Mouse (Mus musculus): ENCODE data around the gene Dnajc13. TPM values are rescaled to one million over a fixed set of nuclear protein-coding genes. Genes with fewer than 3 reads are reported as not detected.

The Dnajc13 gene
- polyA plus RNA-seq, 1 experiment from 2014 or later = 17.5 TPM

DNA sequence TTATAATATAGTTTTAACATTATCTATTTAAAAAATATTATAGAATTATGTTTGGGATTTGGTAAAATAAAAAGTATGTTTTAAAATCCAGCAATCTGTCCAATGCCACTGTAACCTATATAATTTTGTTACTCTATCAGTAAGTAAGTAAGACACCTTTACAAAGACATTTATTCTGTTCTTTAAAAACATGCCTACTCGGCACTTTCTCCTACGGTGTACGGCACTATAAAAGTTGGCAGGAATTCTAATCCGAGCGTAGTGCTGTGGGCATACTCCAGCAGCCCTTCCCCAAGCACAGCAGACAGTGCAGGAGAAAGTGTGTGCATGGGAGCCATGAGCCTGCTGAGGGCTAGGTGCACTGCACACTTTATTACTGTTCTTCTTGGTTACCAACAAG is 75.7 kb downstream of the Dnajc13 start:
- H3K9me3 ChIP-seq (replicated peaks; ENCODE audit: control insufficient read depth, low read length) = no peaks in the 10 kb centered on the region
- no peak overlapping the region for H3K9ac ChIP-seq (ENCODE audit: low read length)
- WGBS = 92% methylated on average over 5 of the region's 5 CpGs
- H3K4me3 ChIP-seq (ENCODE audit: low read depth, low read length) = no peak overlapping the region
- DNase-seq (ENCODE audit: low spot score) (no peak), ATAC-seq (no peak)
- H3K4me1 ChIP-seq (ENCODE audit: control insufficient read depth, insufficient read depth, low read length) = no peaks in the 10 kb centered on the region
- H3K27ac ChIP-seq (ENCODE audit: low read depth, low read length) = no peak overlapping the region
- no peaks in the 10 kb centered on the region for H3K27me3 ChIP-seq (replicated peaks; ENCODE audit: control insufficient read depth, insufficient read depth, low read length)
- peaks cover 63% of the 10 kb centered on the region for H3K36me3 ChIP-seq (ENCODE audit: control insufficient read depth, insufficient read depth, low read length)
- H3K4me2 ChIP-seq (ENCODE audit: low read length) = no peak overlapping the region

DNA sequence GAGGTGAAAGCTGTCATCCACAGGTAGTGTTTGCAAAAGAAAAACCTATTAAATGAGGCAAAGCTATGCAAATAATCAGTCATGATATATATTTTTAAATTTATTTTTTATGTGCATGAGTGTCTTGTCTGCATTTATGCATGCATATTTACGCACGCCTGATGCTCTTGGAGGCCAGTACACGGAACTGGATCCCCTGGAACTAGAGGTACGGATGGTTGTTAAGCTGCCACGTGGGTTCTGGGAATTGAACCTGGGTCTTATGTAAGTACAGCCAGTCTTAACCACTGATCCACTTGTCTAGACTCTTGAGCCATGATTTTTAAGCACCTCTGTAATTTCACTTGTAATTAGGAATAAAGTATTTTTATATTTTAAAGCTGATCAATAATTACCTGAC is 79.5 kb downstream of the Dnajc13 start:
- Histone ChIP-seq H3K4me1 (ENCODE audit: control insufficient read depth, insufficient read depth, low read length) (no peaks in the 10 kb centered on the region), H3K9ac (ENCODE audit: low read length) (no peak overlapping the region), H3K4me2 (ENCODE audit: low read length) (no peak overlapping the region), H3K4me3 (ENCODE audit: low read depth, low read length) (no peak overlapping the region), H3K27ac (ENCODE audit: low read depth, low read length) (no peak overlapping the region), H3K27me3 (replicated peaks; ENCODE audit: control insufficient read depth, insufficient read depth, low read length) (no peaks in the 10 kb centered on the region), H3K9me3 (replicated peaks; ENCODE audit: control insufficient read depth, low read length) (no peaks in the 10 kb centered on the region), H3K36me3 (ENCODE audit: control insufficient read depth, insufficient read depth, low read length) (peaks cover 64% of the 10 kb centered on the region)
- no peak for ATAC-seq
- WGBS = 94% methylated on average over 5 of the region's 5 CpGs
- no peak for DNase-seq (ENCODE audit: low spot score)

DNA sequence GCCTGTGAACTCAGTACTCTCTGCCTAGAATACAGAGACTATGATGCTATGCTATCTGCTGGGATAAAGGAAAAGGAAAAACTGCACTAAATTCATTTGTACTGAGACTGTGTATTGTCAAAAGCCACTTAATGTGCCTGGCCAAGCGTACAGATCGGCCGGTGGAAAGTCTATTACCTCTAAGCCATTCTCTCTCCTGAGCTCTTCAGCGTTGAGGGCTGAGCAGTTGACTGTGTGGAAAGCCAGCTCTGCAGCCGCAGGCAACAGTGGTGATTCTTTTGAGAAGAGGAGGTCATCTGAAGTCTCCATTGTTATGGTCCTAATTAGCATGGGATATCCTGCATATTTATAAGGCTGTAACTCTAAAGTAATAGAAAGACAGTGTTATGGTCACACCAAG is 80.4 kb downstream of the Dnajc13 start:
- WGBS = 31% methylated on average over 5 of the region's 5 CpGs
- peaks cover 65% of the 10 kb centered on the region for H3K36me3 ChIP-seq (ENCODE audit: control insufficient read depth, insufficient read depth, low read length)
- ATAC-seq (no peak), DNase-seq (ENCODE audit: low spot score) (no peak)
- H3K9me3 ChIP-seq (replicated peaks; ENCODE audit: control insufficient read depth, low read length) = no peaks in the 10 kb centered on the region
- H3K27ac ChIP-seq (ENCODE audit: low read depth, low read length) = no peak overlapping the region
- no peaks in the 10 kb centered on the region for H3K4me1 ChIP-seq (ENCODE audit: control insufficient read depth, insufficient read depth, low read length)
- H3K27me3 ChIP-seq (replicated peaks; ENCODE audit: control insufficient read depth, insufficient read depth, low read length) = no peaks in the 10 kb centered on the region
- no peak overlapping the region for H3K4me3 ChIP-seq (ENCODE audit: low read depth, low read length)
- H3K9ac ChIP-seq (ENCODE audit: low read length) = no peak overlapping the region
- H3K4me2 ChIP-seq (ENCODE audit: low read length) = no peak overlapping the region

DNA sequence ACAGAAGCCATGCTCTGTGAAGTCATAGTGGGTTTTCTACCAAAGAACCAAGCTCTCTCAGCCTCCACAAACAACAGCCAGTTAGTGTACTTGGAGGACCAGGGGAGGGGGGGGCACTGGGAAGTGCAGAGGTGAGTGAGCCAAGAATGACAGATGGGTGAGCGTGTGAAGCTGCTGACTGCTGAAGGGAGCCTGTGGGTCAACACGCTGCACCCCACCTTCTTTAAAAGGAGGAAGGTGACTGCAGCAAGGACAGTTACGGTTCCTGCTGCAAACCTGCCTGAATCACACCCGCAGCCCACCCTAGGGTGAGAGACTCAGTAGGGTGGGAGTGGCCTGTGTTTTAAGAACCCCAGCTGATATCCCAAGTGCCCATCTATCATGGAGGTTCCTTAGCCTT is 81.1 kb downstream of the Dnajc13 start:
- H3K27me3 ChIP-seq (replicated peaks; ENCODE audit: control insufficient read depth, insufficient read depth, low read length) = no peaks in the 10 kb centered on the region
- no peak overlapping the region for H3K4me3 ChIP-seq (ENCODE audit: low read depth, low read length)
- no peak overlapping the region for H3K4me2 ChIP-seq (ENCODE audit: low read length)
- H3K9ac ChIP-seq (ENCODE audit: low read length) = no peak overlapping the region
- H3K9me3 ChIP-seq (replicated peaks; ENCODE audit: control insufficient read depth, low read length) = no peaks in the 10 kb centered on the region
- peaks cover 68% of the 10 kb centered on the region for H3K36me3 ChIP-seq (ENCODE audit: control insufficient read depth, insufficient read depth, low read length)
- H3K27ac ChIP-seq (ENCODE audit: low read depth, low read length) = no peak overlapping the region
- no peaks in the 10 kb centered on the region for H3K4me1 ChIP-seq (ENCODE audit: control insufficient read depth, insufficient read depth, low read length)
- no peak for ATAC-seq
- DNase-seq (ENCODE audit: low spot score) = no peak
- WGBS = 86% methylated on average over 4 of the region's 4 CpGs

- no peaks in the 10 kb centered on the region for H3K27me3 ChIP-seq (replicated peaks; ENCODE audit: control insufficient read depth, insufficient read depth, low read length)
- no peaks in the 10 kb centered on the region for H3K4me1 ChIP-seq (ENCODE audit: control insufficient read depth, insufficient read depth, low read length)
- H3K36me3 ChIP-seq (ENCODE audit: control insufficient read depth, insufficient read depth, low read length) = peaks cover 80% of the 10 kb centered on the region
- DNase-seq (ENCODE audit: low spot score) = no peak
- ATAC-seq = no peak
- no peaks in the 10 kb centered on the region for H3K9me3 ChIP-seq (replicated peaks; ENCODE audit: control insufficient read depth, low read length)
- no peak overlapping the region for H3K4me2 ChIP-seq (ENCODE audit: low read length)
- H3K9ac ChIP-seq (ENCODE audit: low read length) = no peak overlapping the region
- H3K27ac ChIP-seq (ENCODE audit: low read depth, low read length) = no peak overlapping the region
- WGBS = 96% methylated on average over 6 of the region's 6 CpGs
- H3K4me3 ChIP-seq (ENCODE audit: low read depth, low read length) = no peak overlapping the region
Observed at GRCm38 (mm10) chr9:104180046-104180445, 82.7 kb downstream of the Dnajc13 start.

- DNase-seq (ENCODE audit: low spot score) (no peak), ATAC-seq (no peak)
- Histone ChIP-seq H3K36me3 (ENCODE audit: control insufficient read depth, insufficient read depth, low read length) (peaks cover 76% of the 10 kb centered on the region), H3K4me3 (ENCODE audit: low read depth, low read length) (no peak overlapping the region), H3K9me3 (replicated peaks; ENCODE audit: control insufficient read depth, low read length) (no peaks in the 10 kb centered on the region), H3K4me2 (ENCODE audit: low read length) (no peak overlapping the region), H3K27me3 (replicated peaks; ENCODE audit: control insufficient read depth, insufficient read depth, low read length) (no peaks in the 10 kb centered on the region), H3K4me1 (ENCODE audit: control insufficient read depth, insufficient read depth, low read length) (no peaks in the 10 kb centered on the region), H3K27ac (ENCODE audit: low read depth, low read length) (no peak overlapping the region), H3K9ac (ENCODE audit: low read length) (no peak overlapping the region)
- WGBS = 95% methylated on average over 6 of the region's 6 CpGs
Observed at GRCm38 (mm10) chr9:104172342-104172741, 90.4 kb downstream of the Dnajc13 start.

DNA sequence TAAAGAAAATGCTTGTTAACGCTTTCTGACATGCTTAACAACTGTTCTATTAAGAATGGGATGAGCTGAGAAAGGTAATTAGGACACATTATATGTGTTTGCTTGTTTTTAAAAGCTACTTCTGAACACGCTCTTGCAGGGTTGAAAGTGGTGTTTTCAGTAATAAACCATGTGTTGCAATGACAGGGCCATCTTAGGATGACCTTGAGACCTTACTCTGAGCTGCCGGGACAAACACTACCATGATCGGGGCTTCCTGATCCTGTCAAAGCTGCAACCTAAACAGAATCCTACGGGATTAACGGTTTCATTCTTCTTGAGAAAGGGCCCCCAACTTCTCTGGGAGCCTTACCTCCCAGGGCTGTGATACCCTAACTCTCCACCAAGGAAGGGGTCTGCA is 91.1 kb downstream of the Dnajc13 start:
- no peak for DNase-seq (ENCODE audit: low spot score)
- H3K36me3 ChIP-seq (ENCODE audit: control insufficient read depth, insufficient read depth, low read length) = peaks cover 76% of the 10 kb centered on the region

DNA sequence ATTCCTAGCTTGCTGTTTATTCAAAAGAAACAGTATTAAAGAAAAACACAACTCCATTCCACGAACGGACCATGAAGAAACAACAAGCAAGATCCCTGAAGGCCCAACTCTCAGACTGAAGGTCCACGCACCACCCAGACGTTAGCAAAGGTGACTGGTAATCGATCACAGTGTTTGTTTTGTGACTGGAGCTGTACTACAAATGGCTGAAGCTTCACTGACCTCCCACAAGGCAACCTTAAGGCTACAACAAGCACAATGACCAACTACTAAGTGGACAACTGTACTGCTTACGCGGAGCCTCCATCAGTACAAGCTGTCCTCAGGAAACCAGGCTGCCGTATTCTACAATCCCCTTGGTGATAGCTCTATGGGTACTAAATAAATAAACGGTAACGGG is 92.7 kb downstream of the Dnajc13 start:
- ATAC-seq = no peak
- Histone ChIP-seq H3K9me3 (replicated peaks; ENCODE audit: control insufficient read depth, low read length) (no peaks in the 10 kb centered on the region), H3K4me1 (ENCODE audit: control insufficient read depth, insufficient read depth, low read length) (no peaks in the 10 kb centered on the region), H3K4me3 (ENCODE audit: low read depth, low read length) (no peak overlapping the region), H3K27me3 (replicated peaks; ENCODE audit: control insufficient read depth, insufficient read depth, low read length) (no peaks in the 10 kb centered on the region), H3K27ac (ENCODE audit: low read depth, low read length) (no peak overlapping the region), H3K4me2 (ENCODE audit: low read length) (no peak overlapping the region), H3K9ac (ENCODE audit: low read length) (no peak overlapping the region), H3K36me3 (ENCODE audit: control insufficient read depth, insufficient read depth, low read length) (peaks cover 74% of the 10 kb centered on the region)
- DNase-seq (ENCODE audit: low spot score) = no peak
- 95% methylated on average over 10 of the region's 10 CpGs for WGBS

More for the DNA sequence above, 91.1 kb downstream of the Dnajc13 start:
- Histone ChIP-seq H3K9ac (ENCODE audit: low read length) (no peak overlapping the region), H3K4me3 (ENCODE audit: low read depth, low read length) (no peak overlapping the region), H3K27me3 (replicated peaks; ENCODE audit: control insufficient read depth, insufficient read depth, low read length) (no peaks in the 10 kb centered on the region), H3K9me3 (replicated peaks; ENCODE audit: control insufficient read depth, low read length) (no peaks in the 10 kb centered on the region), H3K4me1 (ENCODE audit: control insufficient read depth, insufficient read depth, low read length) (no peaks in the 10 kb centered on the region), H3K27ac (ENCODE audit: low read depth, low read length) (no peak overlapping the region), H3K4me2 (ENCODE audit: low read length) (no peak overlapping the region)
- no peak for ATAC-seq
- WGBS = 95% methylated on average over 6 of the region's 6 CpGs

DNA sequence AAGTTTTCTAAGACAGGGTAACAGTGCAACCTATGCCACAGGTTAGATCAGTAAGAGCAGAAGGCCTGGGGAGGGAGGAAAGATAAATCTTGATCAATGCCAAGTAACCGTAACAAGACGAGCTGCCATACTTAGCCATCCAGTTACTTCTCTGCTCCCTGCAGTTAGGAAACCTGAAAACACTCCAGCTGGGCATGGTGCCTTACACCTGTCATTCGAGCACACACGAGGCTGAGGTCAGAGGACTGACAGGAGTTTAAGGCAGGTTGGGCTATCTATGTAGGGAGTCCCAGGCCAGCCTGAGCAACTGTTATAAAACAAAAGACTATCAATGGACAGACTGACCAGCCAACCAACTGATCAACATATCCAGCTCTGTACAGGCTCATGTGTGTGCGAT is 96.8 kb downstream of the Dnajc13 start:
- no peak for ATAC-seq
- H3K4me2 ChIP-seq (ENCODE audit: low read length) = no peak overlapping the region
- H3K4me3 ChIP-seq (ENCODE audit: low read depth, low read length) = no peak overlapping the region
- H3K9ac ChIP-seq (ENCODE audit: low read length) = no peak overlapping the region
- 90% methylated on average over 5 of the region's 5 CpGs for WGBS
- H3K36me3 ChIP-seq (ENCODE audit: control insufficient read depth, insufficient read depth, low read length) = peaks cover 82% of the 10 kb centered on the region
- H3K9me3 ChIP-seq (replicated peaks; ENCODE audit: control insufficient read depth, low read length) = no peaks in the 10 kb centered on the region
- H3K4me1 ChIP-seq (ENCODE audit: control insufficient read depth, insufficient read depth, low read length) = no peaks in the 10 kb centered on the region
- DNase-seq (ENCODE audit: low spot score) = no peak
- H3K27me3 ChIP-seq (replicated peaks; ENCODE audit: control insufficient read depth, insufficient read depth, low read length) = no peaks in the 10 kb centered on the region
- no peak overlapping the region for H3K27ac ChIP-seq (ENCODE audit: low read depth, low read length)
